Mouse (Mus musculus) stomach, embryonic 16.5 days (tissue): ENCODE data around the gene Itga5. TPM values are rescaled to one million over a fixed set of nuclear protein-coding genes. Genes with fewer than 3 reads are reported as not detected.

Source experiments
- ATAC-seq: fragments of 200-750 bp; cut with Nextera tagmentation; 2 replicates; pipeline ENCODE4 v1.8.0; 2017; ENCODE audit warnings: moderate number of reproducible peaks, moderate TSS enrichment; ENCODE audit not compliant: insufficient read depth, low FRiP score
- H3K27ac ChIP-seq: fragments of 300-500 bp; sonication (generic); 2 replicates; pipeline ENCODE4 v1.5.1; 2014; ENCODE audit warnings: low read length
- H3K27me3 ChIP-seq: fragments of 300-500 bp; sonication (generic); 2 replicates; pipeline ENCODE4 v1.6.1; 2014; ENCODE audit warnings: low read length, control low read depth, mixed read lengths; ENCODE audit not compliant: control insufficient read depth, insufficient read depth
- H3K36me3 ChIP-seq: fragments of 300-500 bp; sonication (generic); 2 replicates; pipeline ENCODE4 v1.6.1; 2014; ENCODE audit warnings: low read length; ENCODE audit not compliant: control insufficient read depth, insufficient read depth
- H3K4me1 ChIP-seq: fragments of 300-500 bp; sonication (generic); 2 replicates; pipeline ENCODE4 v1.6.1; 2014; ENCODE audit warnings: low read length, control low read depth, mixed read lengths; ENCODE audit not compliant: control insufficient read depth, insufficient read depth
- H3K4me2 ChIP-seq: fragments of 300-500 bp; sonication (generic); 2 replicates; pipeline ENCODE4 v1.6.1; 2014; ENCODE audit warnings: low read depth, low read length, mixed read lengths
- H3K4me3 ChIP-seq: fragments of 300-500 bp; sonication (generic); replicated peaks from 2 replicates; pipeline ENCODE4 v1.5.1; 2014; ENCODE audit warnings: mild to moderate bottlenecking, low read length
- H3K9ac ChIP-seq: fragments of 300-500 bp; sonication (generic); 2 replicates; pipeline ENCODE4 v1.6.1; 2014; ENCODE audit warnings: low read length
- H3K9me3 ChIP-seq: fragments of 300-500 bp; sonication (generic); replicated peaks from 2 replicates; pipeline ENCODE4 v1.6.1; 2016; ENCODE audit warnings: low read length, control low read depth; ENCODE audit not compliant: control insufficient read depth
- WGBS: fragments of 180-500 bp; shearing (Covaris S2); extraction: QIAGEN DNeasy Blood & Tissue Kit; methylation state at CpG from one replicate; pipeline ENCODE4 v1.1.7; 2014; 5-methylcytosine and 5-hydroxymethylcytosine counted together
- polyA plus RNA-seq: library from polyadenylated mRNA; unstranded; fragments of >200 nt; fragmentation: Nextera tagmentation; extraction: Ambion mirVana; gene quantifications from 2 replicates; pipeline ENCODE4 v1.2.1, GENCODE M21; 2015

Gene Itga5
- polyA plus RNA-seq, 1 experiment from 2014 or later, result 59.0 TPM

- Histone ChIP-seq H3K27ac (peak overlapping the region; percentile 61), H3K27me3 (no peaks in the 10 kb centered on the region), H3K9ac (peak overlapping the region; percentile 85), H3K9me3 (no peaks in the 10 kb centered on the region), H3K4me1 (peaks cover 19% of the 10 kb centered on the region), H3K4me2 (peak overlapping the region; percentile 78), H3K4me3 (peak overlapping the region; percentile 54), H3K36me3 (no peaks in the 10 kb centered on the region)
- peak; percentile 97 for ATAC-seq
- under 1% methylated on average over 40 of the region's 40 CpGs for WGBS
These were observed 42.9 kb downstream of the Itga5 start for GRCm38 (mm10) chr15:103323455-103324247.

DNA sequence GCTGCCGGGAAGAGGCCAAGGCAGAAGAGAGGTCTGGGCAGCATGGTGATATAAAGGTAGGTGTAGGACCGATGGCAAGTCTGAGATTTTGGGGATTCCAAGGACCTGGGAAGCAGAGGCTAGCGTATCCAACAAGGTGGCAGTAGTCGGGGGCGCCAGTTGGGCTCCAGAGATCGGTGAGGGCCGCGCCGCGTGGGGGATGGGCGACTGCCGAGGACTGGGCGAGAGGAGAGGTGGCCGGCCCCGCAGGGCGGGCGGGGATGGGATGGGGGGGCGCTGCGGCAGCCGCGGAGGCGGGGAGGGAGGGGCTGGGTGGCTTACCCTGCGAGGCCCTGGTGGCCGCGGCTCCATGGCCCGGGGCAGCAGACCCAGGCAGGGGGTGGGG is 43.5 kb downstream of the Itga5 start:
- Histone ChIP-seq H3K4me2 (peak overlapping the region; percentile 78), H3K36me3 (no peaks in the 10 kb centered on the region), H3K4me1 (peaks cover 23% of the 10 kb centered on the region), H3K9me3 (no peaks in the 10 kb centered on the region), H3K27ac (no peak overlapping the region), H3K4me3 (peak overlapping the region; percentile 54), H3K27me3 (no peaks in the 10 kb centered on the region), H3K9ac (peak overlapping the region; percentile 85)
- under 1% methylated on average over 25 of the region's 26 CpGs for WGBS
- peak; percentile 61 for ATAC-seq

DNA sequence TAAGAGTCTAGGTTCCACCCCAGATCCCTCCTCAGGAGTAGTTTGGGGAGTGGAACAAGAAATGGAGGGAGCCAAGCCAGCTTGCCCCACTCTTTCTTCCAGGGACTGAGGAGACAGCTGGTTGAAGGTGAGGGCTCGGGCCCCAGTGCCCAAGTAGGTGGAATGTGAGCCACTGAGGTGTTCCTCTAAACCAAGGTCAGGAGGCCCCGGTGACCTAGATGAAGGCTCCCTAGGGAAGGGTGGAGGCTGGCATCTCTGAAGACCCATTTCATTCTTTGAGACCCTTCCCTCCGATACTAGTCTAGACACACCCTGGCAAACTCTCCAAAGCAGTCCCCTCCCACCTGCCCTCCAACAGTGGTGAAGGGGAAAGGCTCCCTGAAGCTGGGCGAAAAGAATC is 44.2 kb downstream of the Itga5 start:
- H3K27ac ChIP-seq, result no peak overlapping the region

DNA sequence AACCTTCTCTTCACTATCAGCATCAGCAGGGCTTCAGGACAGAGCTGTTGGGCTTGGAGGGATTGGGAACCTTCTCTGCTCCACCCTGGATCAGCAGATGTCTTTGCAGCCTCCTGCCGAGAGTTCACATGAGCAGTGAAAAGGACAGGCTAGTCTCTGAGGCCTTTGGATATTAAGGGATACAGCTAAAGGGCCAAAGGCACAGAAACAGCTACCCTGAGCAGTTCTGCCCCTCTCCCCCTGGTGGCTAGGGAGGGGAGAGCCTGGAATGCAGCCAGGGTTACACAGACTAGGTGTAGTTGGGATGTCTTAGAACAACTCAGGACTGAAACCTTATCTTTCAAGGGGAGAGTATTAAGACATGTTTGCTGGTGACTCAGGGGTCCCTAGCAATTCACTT is 45.5 kb downstream of the Itga5 start:
- H3K9ac ChIP-seq, result no peak overlapping the region; the same call in 1 of the 2 replicates
- H3K27ac ChIP-seq, result no peak overlapping the region
- no peaks in the 10 kb centered on the region for H3K9me3 ChIP-seq
- no peaks in the 10 kb centered on the region for H3K36me3 ChIP-seq
- 70% methylated on average over 1 of the region's 1 CpGs for WGBS
- no peaks in the 10 kb centered on the region for H3K27me3 ChIP-seq
- H3K4me1 ChIP-seq, result peaks cover 25% of the 10 kb centered on the region
- H3K4me3 ChIP-seq, result no peak overlapping the region
- H3K4me2 ChIP-seq, result no peak overlapping the region
- ATAC-seq, result no peak

More for the DNA sequence above, 44.2 kb downstream of the Itga5 start:
- Histone ChIP-seq H3K36me3 (no peaks in the 10 kb centered on the region), H3K4me3 (peak overlapping the region; percentile 54), H3K9ac (peak overlapping the region; percentile 85), H3K4me2 (peak overlapping the region; percentile 78), H3K27me3 (no peaks in the 10 kb centered on the region), H3K9me3 (no peaks in the 10 kb centered on the region), H3K4me1 (peaks cover 23% of the 10 kb centered on the region)
- no peak for ATAC-seq
- WGBS, result 45% methylated on average over 4 of the region's 4 CpGs

DNA sequence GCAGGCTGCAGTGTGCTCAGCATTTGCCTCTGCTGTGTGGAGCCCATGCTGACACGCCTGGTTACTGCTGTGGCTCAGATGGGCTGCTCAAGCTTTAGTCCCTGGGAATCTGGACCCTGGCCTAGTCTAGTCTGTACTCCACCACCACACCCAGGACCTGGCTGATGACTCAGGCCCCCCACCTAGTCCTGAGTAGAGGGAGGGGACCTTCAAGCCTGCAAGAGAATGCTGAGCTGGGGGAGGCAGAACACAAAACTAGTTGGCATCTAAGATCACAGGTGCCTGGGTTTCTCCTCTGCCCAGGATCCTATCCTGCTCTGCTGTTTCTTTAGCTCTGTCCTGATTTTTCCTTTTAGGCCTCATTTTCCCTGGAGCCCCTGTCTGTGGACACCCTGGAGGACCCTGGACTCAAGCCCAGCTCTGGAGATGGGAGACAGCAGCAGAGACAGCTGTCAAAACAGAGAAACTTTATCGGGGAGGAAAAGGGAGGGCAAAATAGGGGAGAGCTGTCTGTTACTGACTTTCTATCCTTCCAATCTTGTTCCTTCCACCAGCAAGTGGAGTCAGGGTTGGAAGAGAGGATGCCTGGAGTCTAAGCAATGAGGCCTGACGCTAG is 48.3 kb downstream of the Itga5 start:
- H3K36me3 ChIP-seq, result no peaks in the 10 kb centered on the region
- ATAC-seq, result no peak
- H3K9ac ChIP-seq, result peak overlapping the region; percentile 32
- peaks cover 47% of the 10 kb centered on the region for H3K4me1 ChIP-seq
- WGBS, result 62% methylated on average over 3 of the region's 3 CpGs
- no peak overlapping the region for H3K4me2 ChIP-seq
- no peaks in the 10 kb centered on the region for H3K9me3 ChIP-seq
- H3K27ac ChIP-seq, result peak overlapping the region; percentile 33; the same call in 1 of the 2 replicates
- no peaks in the 10 kb centered on the region for H3K27me3 ChIP-seq
- no peak overlapping the region for H3K4me3 ChIP-seq

GRCm38 (mm10) chr15:103317731-103318130 is 48.8 kb downstream of the Itga5 start:
- Histone ChIP-seq H3K9me3 (no peaks in the 10 kb centered on the region), H3K27ac (peak overlapping the region; percentile 33; the same call in 1 of the 2 replicates), H3K4me1 (peaks cover 44% of the 10 kb centered on the region), H3K4me3 (no peak overlapping the region), H3K27me3 (no peaks in the 10 kb centered on the region), H3K9ac (peak overlapping the region; percentile 20; the same call in 1 of the 2 replicates), H3K4me2 (no peak overlapping the region), H3K36me3 (no peaks in the 10 kb centered on the region)
- 92% methylated on average over 8 of the region's 8 CpGs for WGBS
- no peak for ATAC-seq

DNA sequence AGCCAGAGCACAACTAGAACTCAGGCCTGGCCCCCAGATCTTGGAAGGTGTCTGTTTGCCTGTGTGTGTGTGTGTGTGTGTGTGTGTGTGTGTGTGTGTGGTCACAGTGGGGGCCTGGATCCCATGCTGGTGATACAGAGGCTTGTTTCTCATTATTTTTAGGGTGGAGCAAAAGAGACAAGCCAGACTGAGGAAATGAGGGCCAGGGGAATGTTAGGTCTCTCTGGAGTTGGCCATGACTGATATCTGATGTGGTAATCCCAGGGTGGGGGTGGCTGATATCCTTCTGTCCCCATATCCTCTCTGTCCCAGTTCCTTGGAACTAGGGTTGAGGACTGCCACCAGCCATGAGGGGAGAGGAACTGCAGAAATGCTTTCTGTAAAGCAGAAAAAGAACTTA is 49.4 kb downstream of the Itga5 start:
- no peak for ATAC-seq
- Histone ChIP-seq H3K27me3 (no peaks in the 10 kb centered on the region), H3K9ac (no peak overlapping the region), H3K9me3 (no peaks in the 10 kb centered on the region), H3K4me1 (peaks cover 38% of the 10 kb centered on the region), H3K4me3 (no peak overlapping the region), H3K4me2 (no peak overlapping the region), H3K36me3 (no peaks in the 10 kb centered on the region), H3K27ac (no peak overlapping the region)

DNA sequence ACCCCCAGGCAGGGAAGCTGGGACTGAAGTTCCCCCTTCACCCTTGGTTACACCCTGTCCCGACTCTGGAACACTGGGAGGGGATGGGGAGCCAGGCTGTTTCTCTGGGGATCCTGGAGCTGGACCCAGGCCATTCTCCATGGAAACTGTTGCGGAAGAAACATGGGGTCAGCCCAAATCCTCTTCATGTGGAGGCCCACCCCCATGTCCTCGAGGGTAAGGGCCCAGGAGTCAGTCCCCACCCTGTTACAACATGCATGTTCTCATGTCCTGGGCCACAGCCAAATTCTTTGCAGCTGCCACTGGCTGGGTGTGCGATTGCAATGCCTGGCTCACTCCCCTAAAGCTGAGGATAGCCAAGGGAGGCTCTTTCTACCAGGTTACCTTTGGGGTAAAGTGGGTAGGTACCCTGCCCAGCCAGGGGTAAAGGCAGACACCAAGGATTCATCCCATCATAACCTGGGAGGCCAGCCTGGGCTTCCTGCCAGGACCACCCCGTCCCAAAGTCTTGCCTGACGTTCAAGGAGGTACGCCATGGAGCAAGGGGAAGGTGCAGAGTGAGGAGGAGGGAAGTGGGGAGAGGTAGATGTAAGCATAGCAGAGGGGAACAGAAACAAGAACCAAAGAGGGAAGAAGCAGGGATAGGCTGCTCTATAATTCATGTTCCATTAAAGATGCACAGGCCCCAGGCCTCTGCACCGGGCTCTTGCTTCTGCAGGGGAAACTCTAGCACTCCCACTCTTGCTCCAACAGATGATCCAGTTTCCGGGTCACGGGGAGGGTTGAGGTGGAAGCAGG is 50.4 kb downstream of the Itga5 start:
- Histone ChIP-seq H3K4me2 (no peak overlapping the region), H3K27ac (peak overlapping the region; percentile 14; the same call in 1 of the 2 replicates), H3K4me3 (no peak overlapping the region), H3K36me3 (no peaks in the 10 kb centered on the region), H3K4me1 (peaks cover 31% of the 10 kb centered on the region), H3K9ac (no peak overlapping the region), H3K9me3 (no peaks in the 10 kb centered on the region), H3K27me3 (no peaks in the 10 kb centered on the region)
- no peak for ATAC-seq
- 59% methylated on average over 10 of the region's 10 CpGs for WGBS
